Mouse (Mus musculus) heart, adult 2 months (tissue): Measurements from ENCODE around the gene Htra2. TPM values are rescaled to one million over a fixed set of nuclear protein-coding genes. Genes with fewer than 3 reads are reported as not detected.

ENCODE experiments used
- DNase-seq, 2 experiments: peaks; one replicate each; pipeline ENCODE4 v3.0.0; 2021
- H3K27ac ChIP-seq: fragments of 200-600 bp; 2 replicates; pipeline ENCODE4 v1.8.1; 2022
- H3K27me3 ChIP-seq: fragments of 200-500 bp; 2 replicates; pipeline ENCODE4 v1.6.1; 2012; ENCODE audit warnings: mild to moderate bottlenecking, low read length, inconsistent platforms, mixed read lengths; ENCODE audit not compliant: control insufficient read depth, insufficient read depth
- H3K36me3 ChIP-seq: fragments of 200-500 bp; 2 replicates; pipeline ENCODE4 v1.6.1; 2012; ENCODE audit warnings: low read length, inconsistent platforms; ENCODE audit not compliant: control insufficient read depth, insufficient read depth
- H3K4me1 ChIP-seq: fragments of 200-500 bp; 2 replicates; pipeline ENCODE4 v1.6.1; 2011; ENCODE audit warnings: low read length; ENCODE audit not compliant: control insufficient read depth, insufficient read depth
- H3K4me3 ChIP-seq: fragments of 200-600 bp; 2 replicates; pipeline ENCODE4 v1.8.1; 2022
- H3K79me2 ChIP-seq: fragments of 200-500 bp; replicated peaks from 2 replicates; pipeline ENCODE4 v1.6.1; 2012; ENCODE audit warnings: mild to moderate bottlenecking, inconsistent platforms, low read length, moderate library complexity, mixed read lengths; ENCODE audit not compliant: control insufficient read depth, insufficient read depth
- H3K9ac ChIP-seq: fragments of 200-500 bp; 2 replicates; pipeline ENCODE4 v1.6.1; 2012; ENCODE audit warnings: low read depth, mild to moderate bottlenecking, control low read depth, inconsistent platforms, low read length, mixed read lengths
- CTCF ChIP-seq: fragments of 200-600 bp; IDR thresholded peaks from 2 replicates; pipeline ENCODE4 v1.8.1; 2022; ENCODE audit warnings: antibody characterized with exemption, mild to moderate bottlenecking, moderate library complexity
- EP300 ChIP-seq: fragments of 200-500 bp; IDR thresholded peaks from 2 replicates; pipeline ENCODE4 v1.6.1; 2011; ENCODE audit warnings: low read depth, low read length, control low read depth; ENCODE audit not compliant: insufficient read depth
- POLR2A ChIP-seq: fragments of 200-500 bp; IDR thresholded peaks from 2 replicates; pipeline ENCODE4 v1.6.1; 2011; ENCODE audit warnings: mild to moderate bottlenecking, low read depth, low read length, control low read depth; ENCODE audit not compliant: insufficient read depth
- WGBS: fragments of 180-500 bp; shearing (Covaris S2); methylation state at CpG from one replicate; pipeline ENCODE4 v1.1.7; 2018; 5-methylcytosine and 5-hydroxymethylcytosine counted together
- intact Hi-C: fragments of 180-260 bp; cut with DNase I; formaldehyde crosslinking; loops from one replicate; pipeline ENCODE4 v1.15.1; 2025
- polyA plus RNA-seq: library from polyadenylated mRNA; depleted of rRNA; stranded (reverse); fragments of >200 nt; gene quantifications from 2 replicates; pipeline ENCODE4 v1.2.3, GENCODE M21; 2012
- total RNA-seq, 2 experiments: library from RNA; stranded (reverse); gene quantifications; 2 replicates each; pipeline ENCODE4 v1.2.3; 2021

Gene Htra2
- total and polyA plus RNA-seq, 3 experiments, result 26.9 to 35.4 (median 30.4) TPM

DNA sequence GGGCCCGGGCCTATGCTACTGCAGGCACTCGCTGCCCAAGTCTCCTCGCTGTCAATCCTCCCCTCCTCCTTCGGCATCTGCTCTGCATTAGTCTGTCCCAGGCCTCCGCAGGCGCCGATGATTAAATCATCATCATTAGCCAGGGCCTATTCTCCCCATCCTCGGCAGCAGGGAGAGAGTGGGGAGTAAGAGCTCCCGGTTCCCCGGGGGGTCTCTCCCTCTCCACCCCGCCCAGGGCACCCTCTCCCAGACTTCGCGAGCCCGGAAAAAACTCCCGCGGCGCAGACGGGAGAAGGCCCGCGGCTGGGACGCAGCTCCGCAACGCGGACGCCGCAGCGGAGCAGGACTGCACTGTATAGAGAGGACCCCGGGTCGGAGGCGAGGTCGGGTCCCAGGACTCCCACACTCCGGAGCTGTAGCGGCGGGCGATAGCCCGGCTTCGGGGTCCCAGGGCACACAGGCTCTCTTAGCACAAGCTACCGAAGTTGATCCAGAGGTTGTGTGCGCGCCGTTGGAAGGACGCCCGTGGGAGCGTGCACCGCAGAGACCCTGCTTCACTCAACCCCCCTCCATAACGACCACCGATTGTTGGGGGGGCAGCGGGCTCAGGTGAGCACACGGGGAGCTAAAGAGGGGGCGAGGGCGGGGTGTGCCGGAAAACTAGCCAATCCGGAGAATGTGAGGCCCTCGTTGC, 22.7 kb upstream of the Htra2 start, which contains the start of gene Pcgf1:
Gene Pcgf1, plus strand, starts transcription at position 240 of the 694 bp plus-strand sequence.
- TF ChIP-seq CTCF, result no peak
- TF ChIP-seq EP300, result no peak
- no peak for TF ChIP-seq POLR2A
- DNase-seq, result no peak
- H3K4me3 ChIP-seq, result peak within 1 kb of the TSS; percentile 98
- intact Hi-C loops, result loop anchor here (1.0 kb wide), 2 partner anchors 23 to 81 kb away; partner anchors contain the start of gene Aup1
- H3K79me2 ChIP-seq, result no peaks in the 10 kb centered on the region
- no peaks in the 10 kb centered on the region; the same call in 1 of the 2 replicates for H3K27me3 ChIP-seq
- under 1% methylated on average over 54 of the region's 54 CpGs for WGBS
- H3K27ac ChIP-seq, result peak within 1 kb of the TSS; percentile 99
- H3K9ac ChIP-seq, result peak within 1 kb of the TSS; percentile 91
- no peaks in the 10 kb centered on the region for H3K36me3 ChIP-seq
- H3K4me1 ChIP-seq, result peaks cover 4% of the 10 kb centered on the region

- DNase-seq, result no peak
- intact Hi-C loops, result no loop called here
- Histone ChIP-seq H3K27ac (no peak overlapping the region), H3K4me1 (peaks cover 4% of the 10 kb centered on the region), H3K36me3 (no peaks in the 10 kb centered on the region), H3K9ac (no peak overlapping the region), H3K27me3 (peaks cover 21% of the 10 kb centered on the region), H3K4me3 (no peak overlapping the region), H3K79me2 (no peaks in the 10 kb centered on the region)
- TF ChIP-seq CTCF (peak; percentile 39), POLR2A (no peak), EP300 (no peak)
- 16% methylated on average over 2 of the region's 2 CpGs for WGBS
These were observed 19.9 kb upstream of the Htra2 start for GRCm38 (mm10) chr6:83074979-83075378.

DNA sequence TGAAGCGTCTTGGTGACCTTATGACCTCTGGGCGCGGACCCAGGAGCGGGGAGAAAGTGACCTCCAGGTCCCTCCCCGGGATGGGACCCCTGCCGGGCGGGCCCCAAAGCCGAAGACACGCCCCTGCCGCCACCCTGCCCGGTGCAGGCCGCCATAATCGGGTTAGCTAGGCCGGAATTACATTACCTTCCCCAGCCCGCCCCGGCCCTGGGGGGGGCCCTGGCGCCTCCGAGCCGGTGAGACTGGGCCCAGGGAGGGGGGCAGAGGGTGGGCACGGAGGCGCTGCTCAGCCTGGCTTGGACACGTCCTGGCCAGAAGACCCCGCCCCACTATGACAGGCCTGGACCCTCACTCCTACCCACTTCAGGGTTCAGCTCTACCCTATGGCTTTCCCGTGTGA, 16.1 kb upstream of the Htra2 start:
- TF ChIP-seq EP300 (no peak), POLR2A (no peak), CTCF (no peak)
- Histone ChIP-seq H3K79me2 (no peaks in the 10 kb centered on the region), H3K4me1 (no peaks in the 10 kb centered on the region), H3K36me3 (no peaks in the 10 kb centered on the region), H3K9ac (no peak overlapping the region), H3K4me3 (no peak overlapping the region), H3K27ac (no peak overlapping the region), H3K27me3 (peaks cover 38% of the 10 kb centered on the region)
- DNase-seq, result peak in 1 of 2 experiments; percentile 39
- 4% methylated on average over 24 of the region's 24 CpGs for WGBS
- intact Hi-C loops, result no loop called here

DNA sequence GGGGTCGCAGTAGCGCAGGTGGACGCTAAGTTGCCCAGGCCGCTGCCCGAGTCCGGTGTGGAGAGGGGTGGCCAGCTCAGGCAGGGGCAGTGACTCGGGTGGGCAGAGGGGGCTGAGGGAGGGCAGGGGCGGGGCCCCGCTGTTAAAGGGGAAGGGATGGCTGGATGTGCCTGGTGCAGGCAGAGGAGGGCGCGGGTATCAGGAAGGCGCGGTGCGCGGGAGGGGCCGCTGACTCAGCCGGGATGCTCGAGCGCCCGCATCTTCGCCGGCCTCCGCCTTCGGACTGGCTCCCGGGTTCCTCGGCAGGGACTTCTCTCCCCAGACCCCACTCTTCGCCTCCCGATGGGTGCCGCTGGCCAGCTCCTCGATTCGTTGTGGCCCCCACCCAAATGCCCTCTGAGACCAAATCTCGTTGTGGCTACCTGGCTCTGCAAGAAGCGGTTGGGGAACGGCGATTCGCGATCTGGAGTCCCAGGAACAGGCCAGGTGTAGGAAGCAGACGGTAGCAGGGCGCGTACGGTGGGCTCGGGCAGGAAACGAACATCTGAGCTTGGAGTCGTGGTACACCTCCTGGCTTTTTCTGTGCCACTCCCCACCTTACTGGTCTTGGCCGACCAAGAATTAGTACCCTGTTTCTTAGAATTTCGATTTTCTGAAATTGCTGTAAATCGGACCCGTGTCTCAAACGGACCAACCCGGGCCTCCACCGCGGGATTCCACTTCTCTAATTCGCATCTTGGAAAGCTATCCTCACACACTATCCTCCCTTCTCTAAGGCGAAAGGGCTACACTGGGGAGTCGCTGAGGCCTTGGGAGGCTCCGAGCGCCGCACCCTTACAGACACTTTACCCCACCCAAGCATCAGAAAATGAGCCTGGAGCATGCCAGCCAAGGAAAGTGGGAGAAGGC, 15.5 kb upstream of the Htra2 start:
- H3K27ac ChIP-seq, result no peak overlapping the region
- H3K9ac ChIP-seq, result no peak overlapping the region
- H3K4me1 ChIP-seq, result no peaks in the 10 kb centered on the region
- peaks cover 40% of the 10 kb centered on the region for H3K27me3 ChIP-seq
- no peaks in the 10 kb centered on the region for H3K79me2 ChIP-seq
- H3K36me3 ChIP-seq, result no peaks in the 10 kb centered on the region
- TF ChIP-seq CTCF (no peak), POLR2A (no peak)
- DNase-seq, result peak; percentile 45 to 67
- 2% methylated on average over 56 of the region's 58 CpGs for WGBS
- no peak overlapping the region for H3K4me3 ChIP-seq
- intact Hi-C loops, result no loop called here

DNA sequence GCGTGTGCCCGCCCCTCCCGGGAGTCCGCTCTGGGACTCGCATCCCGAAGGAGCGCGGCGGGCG, 15.0 kb upstream of the Htra2 start, which contains the start of gene Tlx2:
Gene Tlx2, minus strand, starts transcription at position 47 of the 64 bp plus-strand sequence.
- no peaks in the 10 kb centered on the region for H3K4me1 ChIP-seq
- H3K4me3 ChIP-seq, result no peak within 1 kb of the TSS
- no peak within 1 kb of the TSS for H3K9ac ChIP-seq
- TF ChIP-seq CTCF, result no peak
- TF ChIP-seq EP300, result no peak
- no peak for TF ChIP-seq POLR2A
- no peaks in the 10 kb centered on the region for H3K79me2 ChIP-seq
- DNase-seq, result no peak
- intact Hi-C loops, result no loop called here
- H3K27me3 ChIP-seq, result peaks cover 40% of the 10 kb centered on the region
- WGBS, result 0% methylated on average over 3 of the region's 10 CpGs
- no peak within 1 kb of the TSS for H3K27ac ChIP-seq
- no peaks in the 10 kb centered on the region for H3K36me3 ChIP-seq
